Mouse (Mus musculus) gastrocnemius, postnatal 14 days (tissue): ENCODE results near the gene Zfp979. TPM values are rescaled to one million over a fixed set of nuclear protein-coding genes. Genes with fewer than 3 reads are reported as not detected.
"Not testable (repeated sequence)": the region's sequence is repeated elsewhere in the genome, so short reads cannot be mapped to it uniquely, and the experiment has no call there.

ENCODE experiments used
- DNase-seq: peaks from one replicate; pipeline ENCODE4 v3.0.0; 2021; ENCODE audit warnings: mixed read lengths
- intact Hi-C: fragments of 180-260 bp; cut with DNase I; formaldehyde crosslinking; loops from one replicate; pipeline ENCODE4 v1.15.1; 2025; ENCODE audit warnings: low total_unique reads
- long read RNA-seq, 2 experiments: library from polyadenylated mRNA; stranded (forward); transcript quantifications; one replicate each; pipeline ENCODE4 v2.0.0; 2021
- total RNA-seq, 2 experiments: library from RNA; stranded (reverse); gene quantifications; 2 replicates each; pipeline ENCODE4 v1.2.3; 2021

Zfp979 gene
- 1 to 10 TPM; 1.3 to 1.5 TPM for total RNA-seq
- long read RNA-seq, experiment 1, partial matches to known transcripts: 0 of 1 reads
- long read RNA-seq, experiment 1, other reads (novel, unspliced or antisense): 1 of 1 reads
- long read RNA-seq, experiment 2, partial matches to known transcripts: 4 of 5 reads
- long read RNA-seq, experiment 2, other reads (novel, unspliced or antisense): 1 of 5 reads

- DNase-seq, intact Hi-C loops: not testable (repeated sequence)
Observed at GRCm38 (mm10) chr4:147642413-147642812, at the start of gene Zfp979. TSS of gene Zfp979 (minus strand) at chr4:147642513.

GRCm38 (mm10) chr4:147655245-147655644, 12.9 kb upstream of the Zfp979 start:
- intact Hi-C loops, DNase-seq: not testable (repeated sequence)

GRCm38 (mm10) chr4:147647407-147647806, 5.1 kb upstream of the Zfp979 start:
- DNase-seq, intact Hi-C loops: not testable (repeated sequence)

- DNase-seq, intact Hi-C loops: not testable (repeated sequence)
Observed at GRCm38 (mm10) chr4:147641932-147642331, 381 bp downstream of the Zfp979 start.

GRCm38 (mm10) chr4:147633818-147634262, 8.5 kb downstream of the Zfp979 start:
- DNase-seq, intact Hi-C loops: not testable (repeated sequence)

GRCm38 (mm10) chr4:147606511-147606910, 35.8 kb downstream of the Zfp979 start:
- DNase-seq, intact Hi-C loops: not testable (repeated sequence)

- intact Hi-C loops: no loop called here
- peak; percentile 3 for DNase-seq
Observed at GRCm38 (mm10) chr4:147605521-147605920, 36.8 kb downstream of the Zfp979 start.

GRCm38 (mm10) chr4:147603806-147604205, 38.5 kb downstream of the Zfp979 start:
- peak; percentile 3 for DNase-seq
- intact Hi-C loops: no loop called here

- DNase-seq: peak; percentile 3
- intact Hi-C loops: no loop called here
Observed at GRCm38 (mm10) chr4:147601881-147602280, 40.4 kb downstream of the Zfp979 start.

GRCm38 (mm10) chr4:147598831-147599230, 43.5 kb downstream of the Zfp979 start:
- intact Hi-C loops: no loop called here

GRCm38 (mm10) chr4:147597685-147598084, 44.6 kb downstream of the Zfp979 start:
- no peak for DNase-seq
- intact Hi-C loops: no loop called here

More at GRCm38 (mm10) chr4:147598831-147599230, 43.5 kb downstream of the Zfp979 start:
- DNase-seq: no peak

- intact Hi-C loops, DNase-seq: not testable (repeated sequence)
Observed at GRCm38 (mm10) chr4:147594630-147595029, 47.7 kb downstream of the Zfp979 start.

- no peak for DNase-seq
- intact Hi-C loops: no loop called here
Observed at GRCm38 (mm10) chr4:147586511-147587473, 55.5 kb downstream of the Zfp979 start.

- DNase-seq, intact Hi-C loops: not testable (repeated sequence)
Observed at GRCm38 (mm10) chr4:147579371-147579770, 62.9 kb downstream of the Zfp979 start.

- DNase-seq, intact Hi-C loops: not testable (repeated sequence)
Observed at GRCm38 (mm10) chr4:147571156-147571555, 71.2 kb downstream of the Zfp979 start.

- no peak for DNase-seq
- intact Hi-C loops: no loop called here
Observed at GRCm38 (mm10) chr4:147565426-147566220, 76.7 kb downstream of the Zfp979 start.
